Mouse (Mus musculus): Measurements from ENCODE around the gene Scai. TPM values are rescaled to one million over a fixed set of nuclear protein-coding genes. Genes with fewer than 3 reads are reported as not detected.
A peak's percentile ranks its signal among the peaks of the same experiment; 100 is the strongest.

Scai gene
- polyA plus RNA-seq, 1 experiment from 2014 or later: 8.0 TPM

DNA sequence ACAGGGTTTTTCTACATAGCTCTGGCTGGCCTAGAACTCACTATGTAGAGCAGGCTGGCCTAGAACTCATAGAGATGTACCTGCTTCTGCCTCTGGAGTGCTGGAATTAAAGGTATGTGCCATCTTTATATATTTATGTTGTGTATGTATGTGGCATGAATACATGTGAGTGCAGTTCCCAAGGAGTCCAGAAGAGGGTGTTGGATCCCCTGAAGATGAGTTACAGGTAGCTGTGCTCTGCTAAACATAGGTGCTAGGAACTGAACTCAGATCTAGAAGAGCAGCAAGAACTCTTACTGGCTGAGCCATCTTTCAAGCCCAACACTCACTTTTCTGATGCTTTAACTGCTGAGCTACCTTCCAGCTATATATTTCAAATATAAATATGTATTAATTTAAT is 92.5 kb downstream of the Scai start:
- H3K4me2 ChIP-seq: no peak overlapping the region
- H3K4me1 ChIP-seq (ENCODE audit: insufficient read depth): no peaks in the 10 kb centered on the region
- H3K36me3 ChIP-seq (ENCODE audit: insufficient read depth): peaks cover 28% of the 10 kb centered on the region; the same call in 1 of the 2 replicates
- TF ChIP-seq CTCF (IDR thresholded peaks at IDR 0.05; ENCODE audit: low read depth): peak; percentile 25; the same call in 1 of the 2 replicates
- H3K9ac ChIP-seq: no peak overlapping the region
- no peak overlapping the region for H3K27ac ChIP-seq (ENCODE audit: low read depth)
- H3K9me3 ChIP-seq (ENCODE audit: low read depth, low read length): no peaks in the 10 kb centered on the region
- no peaks in the 10 kb centered on the region for H3K27me3 ChIP-seq (ENCODE audit: insufficient read depth, low read length)
- ATAC-seq (ENCODE audit: insufficient read depth): no peak
- no peak overlapping the region for H3K4me3 ChIP-seq (ENCODE audit: low read depth, low read length)
- peak; percentile 10 for DNase-seq

DNA sequence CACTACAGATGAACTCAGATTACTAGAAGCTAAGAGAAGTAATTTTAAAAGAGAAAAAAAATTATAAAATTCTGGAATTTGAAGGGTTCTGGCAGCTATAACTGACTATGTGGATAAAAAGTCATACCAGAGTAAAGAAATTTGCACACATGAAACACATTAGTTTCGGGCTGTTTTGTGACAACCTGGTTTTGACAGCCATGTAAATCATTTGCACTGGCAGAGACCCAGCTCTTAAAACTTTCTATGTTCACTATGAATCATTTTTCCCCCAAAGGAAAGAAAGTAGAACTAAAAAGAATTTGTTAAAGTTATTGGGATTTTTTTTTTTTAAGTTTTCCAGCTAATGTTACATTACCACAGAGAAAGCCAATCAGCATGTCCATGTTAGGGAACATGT is 98.6 kb downstream of the Scai start:
- Histone ChIP-seq H3K4me2 (no peak overlapping the region), H3K9me3 (ENCODE audit: low read depth, low read length) (no peaks in the 10 kb centered on the region), H3K4me3 (ENCODE audit: low read depth, low read length) (no peak overlapping the region), H3K4me1 (ENCODE audit: insufficient read depth) (no peaks in the 10 kb centered on the region), H3K27ac (ENCODE audit: low read depth) (no peak overlapping the region), H3K27me3 (ENCODE audit: insufficient read depth, low read length) (no peaks in the 10 kb centered on the region), H3K9ac (no peak overlapping the region), H3K36me3 (ENCODE audit: insufficient read depth) (peaks cover 16% of the 10 kb centered on the region; the same call in 1 of the 2 replicates)
- 70% methylated on average over 1 of the region's 1 CpGs for WGBS
- DNase-seq: peak; percentile 3
- ATAC-seq (ENCODE audit: insufficient read depth): no peak
- no peak for TF ChIP-seq CTCF (IDR thresholded peaks at IDR 0.05; ENCODE audit: low read depth)

GRCm38 (mm10) chr2:39082706-39083105 is 107.8 kb downstream of the Scai start:
- Histone ChIP-seq H3K4me3 (ENCODE audit: low read depth, low read length) (no peak overlapping the region), H3K4me1 (ENCODE audit: insufficient read depth) (no peaks in the 10 kb centered on the region), H3K36me3 (ENCODE audit: insufficient read depth) (peaks cover 36% of the 10 kb centered on the region), H3K9me3 (ENCODE audit: low read depth, low read length) (no peaks in the 10 kb centered on the region), H3K27ac (ENCODE audit: low read depth) (no peak overlapping the region), H3K27me3 (ENCODE audit: insufficient read depth, low read length) (no peaks in the 10 kb centered on the region), H3K4me2 (no peak overlapping the region), H3K9ac (no peak overlapping the region)
- DNase-seq: no peak
- no peak for ATAC-seq (ENCODE audit: insufficient read depth)
- WGBS: 88% methylated on average over 3 of the region's 3 CpGs
- TF ChIP-seq CTCF (IDR thresholded peaks at IDR 0.05; ENCODE audit: low read depth): no peak

DNA sequence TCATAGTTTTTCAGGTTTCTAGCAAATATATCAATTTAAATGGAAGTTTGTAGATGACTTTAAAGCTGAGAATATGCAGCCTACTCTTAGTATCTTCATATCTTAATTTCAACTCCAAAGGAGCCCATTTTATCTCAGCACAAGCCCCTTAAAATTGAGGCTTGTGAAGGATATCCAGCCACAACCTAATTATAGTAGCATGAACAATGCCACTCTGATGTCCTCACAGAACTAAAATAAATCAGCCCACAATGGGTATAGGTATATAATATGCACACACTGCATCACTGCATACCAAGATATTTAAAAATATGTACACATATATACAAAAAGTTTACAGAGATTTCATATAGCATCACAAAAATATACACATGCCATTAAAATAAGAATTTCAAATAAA is 119.9 kb downstream of the Scai start:
- H3K27ac ChIP-seq (ENCODE audit: low read depth): no peak overlapping the region

DNA sequence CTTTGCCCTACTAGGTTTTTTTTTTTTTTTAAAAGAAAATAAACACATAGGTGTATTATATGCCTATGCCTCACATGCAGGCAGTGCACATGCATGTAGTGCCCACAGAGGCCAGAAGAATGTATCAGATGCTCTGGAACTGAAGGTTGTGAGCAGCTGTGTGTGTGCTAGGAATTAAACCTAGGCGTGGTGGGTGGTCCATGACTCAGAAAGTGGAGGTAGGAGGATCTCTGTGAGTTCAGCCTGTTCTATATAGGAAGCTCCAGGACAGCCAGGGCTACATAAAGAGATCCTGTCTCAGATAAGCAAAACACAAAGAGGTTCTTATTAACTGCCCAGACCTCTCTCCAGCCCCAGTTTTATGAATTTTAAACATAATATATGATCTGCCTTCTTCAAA is 121.4 kb downstream of the Scai start:
- H3K4me3 ChIP-seq (ENCODE audit: low read depth, low read length): no peak overlapping the region
- no peak for DNase-seq
- no peak overlapping the region for H3K27ac ChIP-seq (ENCODE audit: low read depth)
- no peak overlapping the region for H3K4me2 ChIP-seq
- no peak overlapping the region for H3K9ac ChIP-seq
- H3K36me3 ChIP-seq (ENCODE audit: insufficient read depth): no peaks in the 10 kb centered on the region
- 77% methylated on average over 1 of the region's 1 CpGs for WGBS
- H3K4me1 ChIP-seq (ENCODE audit: insufficient read depth): no peaks in the 10 kb centered on the region
- H3K9me3 ChIP-seq (ENCODE audit: low read depth, low read length): no peaks in the 10 kb centered on the region
- H3K27me3 ChIP-seq (ENCODE audit: insufficient read depth, low read length): no peaks in the 10 kb centered on the region
- no peak for ATAC-seq (ENCODE audit: insufficient read depth)
- TF ChIP-seq CTCF (IDR thresholded peaks at IDR 0.05; ENCODE audit: low read depth): no peak

More for the DNA sequence above, 119.9 kb downstream of the Scai start:
- H3K9ac ChIP-seq: no peak overlapping the region
- no peaks in the 10 kb centered on the region for H3K9me3 ChIP-seq (ENCODE audit: low read depth, low read length)
- DNase-seq (no peak), ATAC-seq (ENCODE audit: insufficient read depth) (no peak)
- TF ChIP-seq CTCF (IDR thresholded peaks at IDR 0.05; ENCODE audit: low read depth): no peak
- H3K4me3 ChIP-seq (ENCODE audit: low read depth, low read length): no peak overlapping the region
- no peaks in the 10 kb centered on the region for H3K27me3 ChIP-seq (ENCODE audit: insufficient read depth, low read length)
- no peaks in the 10 kb centered on the region for H3K4me1 ChIP-seq (ENCODE audit: insufficient read depth)
- no peaks in the 10 kb centered on the region for H3K36me3 ChIP-seq (ENCODE audit: insufficient read depth)
- H3K4me2 ChIP-seq: no peak overlapping the region

DNA sequence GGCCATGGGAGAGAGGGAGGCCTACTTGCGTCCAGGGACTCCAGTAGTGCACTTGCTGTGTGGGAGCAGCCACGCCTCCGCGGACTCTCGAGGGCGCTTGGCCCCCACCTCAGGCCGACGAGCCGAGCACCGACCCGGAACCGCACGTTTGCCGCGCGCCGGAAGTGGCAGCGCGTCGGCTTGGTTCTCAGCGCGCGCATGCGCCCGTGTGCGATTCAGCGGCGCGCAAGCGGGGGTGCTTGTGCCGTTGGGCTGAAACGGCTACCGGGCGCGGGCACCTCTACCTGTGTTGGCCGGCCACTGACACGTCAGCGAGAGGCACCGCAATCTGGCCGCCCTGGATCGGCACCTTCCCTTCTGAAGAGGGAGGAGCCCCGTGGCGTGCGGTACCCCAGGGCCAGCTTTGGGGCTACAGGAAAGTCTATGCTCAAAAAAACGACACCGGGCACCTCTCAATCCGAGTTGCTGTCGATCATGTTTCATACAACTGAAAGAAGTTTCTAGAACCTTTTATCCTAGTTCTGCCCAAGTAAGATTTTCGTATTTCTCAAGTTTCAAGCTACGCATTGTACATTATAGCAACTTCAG is 125.0 kb downstream of the Scai start, which contains the start of gene Golga1:
Golga1 (minus strand) TSS at position 142 of the 588 bp plus-strand sequence.
- Histone ChIP-seq H3K36me3 (ENCODE audit: insufficient read depth) (peaks cover 21% of the 10 kb centered on the region; the same call in 1 of the 2 replicates), H3K9ac (peak within 1 kb of the TSS; percentile 92), H3K4me2 (peak within 1 kb of the TSS; percentile 83), H3K27ac (ENCODE audit: low read depth) (peak within 1 kb of the TSS; percentile 93), H3K9me3 (ENCODE audit: low read depth, low read length) (no peaks in the 10 kb centered on the region), H3K4me1 (ENCODE audit: insufficient read depth) (no peaks in the 10 kb centered on the region), H3K4me3 (ENCODE audit: low read depth, low read length) (peak within 1 kb of the TSS; percentile 90), H3K27me3 (ENCODE audit: insufficient read depth, low read length) (no peaks in the 10 kb centered on the region)
- no peak; the same call in 1 of the 2 replicates for TF ChIP-seq CTCF (IDR thresholded peaks at IDR 0.05; ENCODE audit: low read depth)
- WGBS: under 1% methylated on average over 50 of the region's 50 CpGs
- DNase-seq (peak; percentile 97), ATAC-seq (ENCODE audit: insufficient read depth) (peak; percentile 99)

DNA sequence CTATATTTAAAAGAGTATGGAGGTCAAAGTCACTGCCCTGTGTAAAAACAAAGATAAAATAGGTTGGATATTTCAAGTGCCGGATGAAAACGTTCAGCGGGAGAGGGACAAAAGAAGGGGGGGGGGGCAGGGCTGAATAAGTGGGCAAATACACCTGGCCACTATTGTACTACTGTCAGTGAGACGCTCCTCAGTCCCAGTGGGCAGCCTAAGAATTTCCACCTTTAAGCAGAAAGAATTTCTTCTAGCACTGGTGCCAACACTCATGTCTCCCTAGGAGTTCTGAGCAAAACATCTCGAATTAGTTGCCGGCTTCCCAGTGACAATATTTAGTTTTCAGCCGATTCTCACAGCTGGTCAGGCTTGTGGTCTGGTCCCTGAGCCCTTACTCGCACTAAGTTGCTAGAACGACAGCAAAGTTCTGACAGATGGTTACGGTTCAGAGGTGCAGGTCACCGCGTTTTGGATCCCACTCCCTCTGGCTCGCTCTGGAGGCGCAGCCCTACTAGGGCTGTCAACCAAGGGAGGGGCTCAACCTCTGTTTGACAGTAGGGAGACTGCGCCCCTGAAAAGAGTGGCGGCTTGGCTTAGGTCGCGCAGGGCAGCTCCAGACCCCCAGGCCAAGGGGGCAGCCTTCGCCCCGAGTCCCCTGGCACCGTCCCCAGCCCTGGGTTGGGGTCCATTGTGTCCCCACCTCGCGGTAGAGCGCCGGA is 125.7 kb downstream of the Scai start:
- DNase-seq (peak; percentile 27), ATAC-seq (ENCODE audit: insufficient read depth) (peak; percentile 86)
- 1% methylated on average over 25 of the region's 25 CpGs for whole genome bisulfite sequencing

More for the DNA sequence above, 125.7 kb downstream of the Scai start:
- no peak; the same call in 1 of the 2 replicates for TF ChIP-seq CTCF (IDR thresholded peaks at IDR 0.05; ENCODE audit: low read depth)
- Histone ChIP-seq H3K4me2 (peak overlapping the region; percentile 83), H3K27me3 (ENCODE audit: insufficient read depth, low read length) (no peaks in the 10 kb centered on the region), H3K4me1 (ENCODE audit: insufficient read depth) (no peaks in the 10 kb centered on the region), H3K36me3 (ENCODE audit: insufficient read depth) (peaks cover 24% of the 10 kb centered on the region; the same call in 1 of the 2 replicates), H3K9ac (peak overlapping the region; percentile 92), H3K4me3 (ENCODE audit: low read depth, low read length) (peak overlapping the region; percentile 90), H3K27ac (ENCODE audit: low read depth) (peak overlapping the region; percentile 93), H3K9me3 (ENCODE audit: low read depth, low read length) (no peaks in the 10 kb centered on the region)
